Mouse (Mus musculus): ENCODE results near the gene Sh2b2.

- TF ChIP-seq CTCF (IDR thresholded peaks at IDR 0.05; ENCODE audit: low read depth, low read length) (no peak), EP300 (IDR thresholded peaks at IDR 0.05; ENCODE audit: insufficient read depth, low read depth, low read length) (no peak)
These were observed 66.8 kb downstream of the Sh2b2 start for GRCm38 (mm10) chr5:136179594-136179993.

Measured in ES-Bruce4 (cell line).